Mouse (Mus musculus): ENCODE measurements at regions not wholly inside any gene's neighbourhood (a gene's known extent, or its start where the extent isn't known, plus 50 kb on each side); places are given as distances from the start of the nearest gene placed in this dataset.

DNA sequence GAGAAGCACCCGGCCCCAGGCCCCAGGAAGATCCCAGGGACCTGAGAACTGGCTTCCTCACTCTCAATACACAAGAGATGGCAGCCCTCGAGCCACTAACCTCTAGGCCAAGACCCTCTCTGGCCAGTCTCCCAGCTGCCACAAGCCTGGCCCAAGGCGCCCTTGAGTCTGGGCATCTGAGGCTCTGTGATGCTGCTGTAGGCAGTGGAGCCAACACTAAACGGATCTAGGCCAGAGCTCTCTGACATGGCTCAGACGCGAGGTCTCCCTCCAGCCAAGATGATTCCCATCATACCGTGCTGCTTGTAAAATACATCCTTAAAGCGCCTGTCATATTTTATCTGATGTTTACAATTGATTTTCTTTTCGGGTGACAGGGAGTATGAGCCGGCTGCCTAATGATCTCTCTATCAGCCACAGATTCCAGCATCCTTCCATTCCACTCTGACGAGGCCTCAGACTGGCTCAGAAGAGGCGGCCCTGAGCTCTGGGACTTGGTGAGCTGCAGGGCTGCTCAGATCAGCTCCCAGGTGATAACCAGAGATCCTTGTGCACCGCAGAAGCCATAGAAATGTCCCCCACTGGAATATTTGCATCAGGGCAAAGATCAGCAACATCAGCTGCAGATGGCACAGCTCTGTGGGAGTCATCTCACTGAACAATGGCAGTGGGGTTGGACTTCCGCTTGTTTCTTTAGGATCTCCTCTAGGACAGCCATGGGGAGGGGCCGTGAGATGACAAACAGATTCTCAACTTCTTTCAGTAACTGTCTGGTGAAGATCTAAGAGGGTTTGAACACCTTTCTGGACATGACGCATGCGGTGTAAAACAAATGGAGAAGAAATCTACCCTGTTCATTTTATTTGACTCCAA lies 60.1 kb upstream of the Zfp423 start:
- 82% methylated on average over 17 of the region's 17 CpGs for WGBS

DNA sequence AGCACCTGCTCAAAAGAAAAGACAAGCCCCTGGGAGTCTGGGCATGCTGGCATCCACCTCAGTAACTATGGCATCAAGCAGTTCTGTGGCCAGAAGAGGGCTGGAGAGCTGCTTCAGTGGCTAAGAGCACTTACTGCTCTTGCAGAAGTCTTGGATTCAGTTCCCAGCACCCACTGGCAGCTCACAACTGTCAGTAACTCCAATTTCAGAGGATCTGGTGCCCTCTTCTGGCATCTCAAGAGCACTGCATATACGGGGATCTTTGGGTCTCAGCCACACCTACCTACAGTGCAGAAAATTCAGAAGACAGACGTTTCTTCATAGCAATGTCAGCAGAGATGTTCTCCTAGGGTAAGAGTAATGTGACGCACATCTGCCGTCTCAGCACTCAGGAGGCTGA lies 59.1 kb upstream of the Zfp423 start:
- H3K4me3 ChIP-seq, result no peak overlapping the region
- DNase-seq (ENCODE audit: low spot score), result no peak
- peaks cover 27% of the 10 kb centered on the region for H3K4me1 ChIP-seq
- 95% methylated on average over 4 of the region's 4 CpGs for WGBS
- no peaks in the 10 kb centered on the region for H3K36me3 ChIP-seq (replicated peaks)
- H3K27me3 ChIP-seq (replicated peaks; ENCODE audit: low read depth, poor library complexity, severe bottlenecking), result peaks cover 8% of the 10 kb centered on the region; the same call in 1 of the 2 replicates
- H3K27ac ChIP-seq (replicated peaks), result no peak overlapping the region
- H3K9me3 ChIP-seq, result peaks cover 6% of the 10 kb centered on the region

More for the DNA sequence above, 60.1 kb upstream of the Zfp423 start:
- H3K36me3 ChIP-seq (replicated peaks), result no peaks in the 10 kb centered on the region
- H3K4me1 ChIP-seq, result peaks cover 27% of the 10 kb centered on the region
- DNase-seq (ENCODE audit: low spot score), result no peak
- peaks cover 6% of the 10 kb centered on the region for H3K9me3 ChIP-seq
- peaks cover 8% of the 10 kb centered on the region; the same call in 1 of the 2 replicates for H3K27me3 ChIP-seq (replicated peaks; ENCODE audit: low read depth, poor library complexity, severe bottlenecking)
- no peak overlapping the region for H3K4me3 ChIP-seq
- no peak overlapping the region for H3K27ac ChIP-seq (replicated peaks)

DNA sequence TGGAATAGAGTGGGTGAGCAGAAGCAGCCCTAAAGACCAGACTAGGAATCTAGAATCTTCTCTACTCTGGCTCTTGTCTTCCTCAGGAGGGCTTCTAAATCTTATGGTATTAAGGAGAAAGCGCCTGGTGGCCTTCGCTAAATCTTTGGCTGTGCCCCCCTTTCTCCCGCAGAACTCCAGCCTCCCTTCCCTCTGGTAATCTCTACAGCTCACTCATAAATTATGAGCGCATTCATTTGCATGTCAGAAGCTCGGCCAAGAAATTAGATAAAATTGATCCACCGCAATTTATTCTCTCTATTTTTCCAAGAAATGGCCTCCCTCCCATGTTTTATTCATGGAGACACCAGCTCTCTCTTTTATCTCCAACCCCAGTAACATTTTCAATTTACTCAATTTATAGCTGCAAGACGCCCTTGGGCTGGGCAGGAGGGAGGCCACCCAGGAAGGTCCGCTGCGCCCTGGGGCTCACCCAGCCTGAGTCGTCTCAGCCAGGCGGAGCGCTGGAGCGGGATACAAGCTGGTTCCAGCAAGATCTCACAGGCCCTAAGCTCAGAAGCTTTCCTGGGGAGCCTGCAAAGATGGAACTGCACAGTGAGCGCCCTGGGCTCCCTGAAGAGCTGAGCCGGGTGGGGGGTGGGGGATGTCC lies 52.9 kb upstream of the Zfp423 start:
- no peak for DNase-seq (ENCODE audit: low spot score)
- Histone ChIP-seq H3K4me3 (no peak overlapping the region), H3K9me3 (no peaks in the 10 kb centered on the region; the same call in 1 of the 2 replicates), H3K36me3 (replicated peaks) (no peaks in the 10 kb centered on the region), H3K4me1 (peaks cover 19% of the 10 kb centered on the region), H3K27me3 (replicated peaks; ENCODE audit: low read depth, poor library complexity, severe bottlenecking) (no peaks in the 10 kb centered on the region), H3K27ac (replicated peaks) (no peak overlapping the region)
- 69% methylated on average over 15 of the region's 15 CpGs for WGBS

DNA sequence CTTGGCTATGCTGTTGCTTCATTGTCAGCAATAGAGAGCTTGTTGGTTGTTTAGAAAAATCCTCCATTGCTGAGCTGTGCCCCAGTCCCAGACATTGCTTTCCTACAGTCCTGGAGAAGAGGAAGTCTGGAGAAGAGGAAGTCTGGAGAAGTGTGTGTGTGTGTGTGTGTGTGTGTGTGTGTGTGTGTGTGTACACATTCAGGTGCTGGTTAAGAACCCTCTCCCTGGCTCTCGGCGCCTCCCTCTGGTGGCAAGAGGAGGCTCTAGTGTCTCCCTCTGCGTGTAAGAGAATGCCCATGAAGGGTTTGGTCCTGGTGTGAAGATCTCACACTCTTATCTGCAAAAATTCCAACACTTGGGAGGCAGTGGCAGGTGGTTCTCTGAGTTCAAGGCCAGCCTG lies 51.2 kb upstream of the Zfp423 start:
- Histone ChIP-seq H3K27me3 (replicated peaks; ENCODE audit: low read depth, poor library complexity, severe bottlenecking) (no peaks in the 10 kb centered on the region), H3K4me1 (peaks cover 19% of the 10 kb centered on the region), H3K36me3 (replicated peaks) (no peaks in the 10 kb centered on the region), H3K27ac (replicated peaks) (peak overlapping the region; percentile 71), H3K4me3 (no peak overlapping the region), H3K9me3 (no peaks in the 10 kb centered on the region; the same call in 1 of the 2 replicates)
- DNase-seq (ENCODE audit: low spot score), result peak; percentile 68
- WGBS, result 39% methylated on average over 3 of the region's 3 CpGs

DNA sequence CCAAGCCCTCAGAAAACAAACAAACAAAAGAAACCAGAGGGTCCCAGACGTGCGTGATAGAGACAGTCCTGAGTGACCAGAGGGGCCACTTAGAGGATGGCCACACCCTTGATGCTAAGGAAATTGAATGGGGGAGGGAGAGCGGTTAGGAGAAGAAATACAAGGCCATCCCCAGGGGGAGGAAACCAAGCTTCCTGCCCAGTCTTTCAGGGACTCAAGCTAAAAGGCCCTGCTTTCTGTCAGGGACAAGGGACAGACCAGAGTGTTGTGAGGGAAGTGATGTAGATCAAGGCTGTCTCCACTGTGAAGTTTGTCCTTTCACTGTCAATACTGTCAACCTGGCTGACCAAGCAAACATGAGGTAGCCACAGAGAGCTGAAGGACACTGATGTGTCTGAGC lies 50.5 kb upstream of the Zfp423 start:
- H3K27me3 ChIP-seq (replicated peaks; ENCODE audit: low read depth, poor library complexity, severe bottlenecking), result no peaks in the 10 kb centered on the region
- peaks cover 19% of the 10 kb centered on the region for H3K4me1 ChIP-seq
- no peak overlapping the region for H3K4me3 ChIP-seq
- WGBS, result 48% methylated on average over 3 of the region's 3 CpGs
- H3K27ac ChIP-seq (replicated peaks), result peak overlapping the region; percentile 71; the same call in 1 of the 2 replicates
- H3K36me3 ChIP-seq (replicated peaks), result no peaks in the 10 kb centered on the region
- no peak for DNase-seq (ENCODE audit: low spot score)
- H3K9me3 ChIP-seq, result no peaks in the 10 kb centered on the region; the same call in 1 of the 2 replicates

All from embryonic facial prominence, embryonic 10.5 days (tissue).